Mouse (Mus musculus) lung, embryonic 14.5 days (tissue): ENCODE measurements around the gene Cuzd1. TPM values are rescaled to one million over a fixed set of nuclear protein-coding genes. Genes with fewer than 3 reads are reported as not detected.
A peak's percentile ranks its signal among the peaks of the same experiment; 100 is the strongest.

Experiments used
- ATAC-seq: fragments of 200-750 bp; cut with Nextera tagmentation; 2 replicates; pipeline ENCODE4 v1.8.0; 2017; ENCODE audit warnings: mild to moderate bottlenecking, moderate TSS enrichment, moderate library complexity; ENCODE audit not compliant: insufficient read depth
- DNase-seq: peaks from one replicate; pipeline ENCODE4 v3.0.0-alpha.2; 2015
- H3K27ac ChIP-seq: fragments of 300-500 bp; sonication (generic); 2 replicates; pipeline ENCODE4 v1.5.1; 2014; ENCODE audit warnings: low read depth, mild to moderate bottlenecking, moderate library complexity
- H3K27me3 ChIP-seq: fragments of 300-500 bp; sonication (generic); 2 replicates; pipeline ENCODE4 v1.6.1; 2014; ENCODE audit warnings: low read length, control low read depth; ENCODE audit not compliant: insufficient read depth
- H3K36me3 ChIP-seq: fragments of 300-500 bp; sonication (generic); 2 replicates; pipeline ENCODE4 v1.6.1; 2014; ENCODE audit warnings: control low read depth; ENCODE audit not compliant: insufficient read depth
- H3K4me1 ChIP-seq: fragments of 300-500 bp; sonication (generic); 2 replicates; pipeline ENCODE4 v1.6.1; 2014; ENCODE audit warnings: antibody characterized with exemption, control low read depth; ENCODE audit not compliant: insufficient read depth
- H3K4me2 ChIP-seq: fragments of 300-500 bp; sonication (generic); 2 replicates; pipeline ENCODE4 v1.6.1; 2014; ENCODE audit warnings: mild to moderate bottlenecking
- H3K4me3 ChIP-seq: fragments of 300-500 bp; sonication (generic); 2 replicates; pipeline ENCODE4 v1.5.1; 2014; ENCODE audit warnings: low read depth, low read length
- H3K9ac ChIP-seq: fragments of 300-500 bp; sonication (generic); 2 replicates; pipeline ENCODE4 v1.6.1; 2014
- H3K9me3 ChIP-seq: fragments of 300-500 bp; sonication (generic); 2 replicates; pipeline ENCODE4 v1.6.1; 2016; ENCODE audit warnings: low read depth, low read length, control low read depth
- CTCF ChIP-seq: IDR thresholded peaks from 2 replicates; pipeline ENCODE4 v1.5.1; 2016; ENCODE audit warnings: antibody characterized with exemption, low read depth
- WGBS: fragments of 180-500 bp; shearing (Covaris S2); extraction: QIAGEN DNeasy Blood & Tissue Kit; methylation state at CpG from one replicate; pipeline ENCODE4 v1.1.7; 2014; 5-methylcytosine and 5-hydroxymethylcytosine counted together
- polyA plus RNA-seq: library from polyadenylated mRNA; unstranded; fragments of >200 nt; fragmentation: Nextera tagmentation; extraction: Ambion mirVana; gene quantifications from 2 replicates; pipeline ENCODE4 v1.2.1, GENCODE M21; 2014

Cuzd1 gene
- polyA plus RNA-seq, 1 experiment from 2014 or later: not detected

- Histone ChIP-seq H3K36me3 (no peaks in the 10 kb centered on the region), H3K27me3 (no peaks in the 10 kb centered on the region), H3K4me2 (no peak overlapping the region), H3K27ac (no peak overlapping the region), H3K9ac (no peak overlapping the region), H3K9me3 (no peaks in the 10 kb centered on the region), H3K4me1 (no peaks in the 10 kb centered on the region), H3K4me3 (no peak overlapping the region)
- ATAC-seq (no peak), DNase-seq (no peak)
- no peak for TF ChIP-seq CTCF
- 52% methylated on average over 12 of the region's 12 CpGs for WGBS
Measured at GRCm38 (mm10) chr7:131317587-131317986, 4.5 kb downstream of the Cuzd1 start.

- H3K9me3 ChIP-seq: no peaks in the 10 kb centered on the region
- 75% methylated on average over 7 of the region's 7 CpGs for WGBS
- H3K27me3 ChIP-seq: no peaks in the 10 kb centered on the region
- H3K27ac ChIP-seq: no peak overlapping the region
- H3K9ac ChIP-seq: no peak overlapping the region
- TF ChIP-seq CTCF: no peak
- DNase-seq (no peak), ATAC-seq (no peak)
- no peaks in the 10 kb centered on the region for H3K4me1 ChIP-seq
- no peak overlapping the region for H3K4me3 ChIP-seq
- no peaks in the 10 kb centered on the region for H3K36me3 ChIP-seq
- H3K4me2 ChIP-seq: no peak overlapping the region
Measured at GRCm38 (mm10) chr7:131314493-131314892, 7.6 kb downstream of the Cuzd1 start.

DNA sequence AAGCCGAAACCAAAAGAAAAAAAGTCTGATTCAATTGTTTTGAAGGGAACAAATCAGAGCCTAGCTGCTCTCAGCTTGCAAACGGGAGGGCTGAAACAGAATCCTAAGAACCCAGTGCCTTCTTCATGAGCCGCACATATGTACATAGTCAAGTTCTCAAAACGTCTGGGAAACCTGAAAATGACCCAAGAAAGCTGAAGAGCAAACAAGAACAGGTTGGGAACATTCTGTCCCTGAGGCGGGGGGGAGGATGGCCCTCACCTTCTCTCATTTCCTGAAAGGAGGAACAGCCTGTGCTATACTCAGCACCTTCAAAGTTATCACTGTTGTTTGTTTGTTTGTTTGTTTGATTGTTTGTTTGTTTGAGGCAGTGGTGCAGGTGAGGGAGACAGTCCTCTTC, 15.4 kb downstream of the Cuzd1 start:
- no peak for TF ChIP-seq CTCF
- Histone ChIP-seq H3K4me1 (no peaks in the 10 kb centered on the region), H3K27me3 (no peaks in the 10 kb centered on the region), H3K9ac (no peak overlapping the region), H3K4me3 (no peak overlapping the region), H3K4me2 (no peak overlapping the region), H3K36me3 (no peaks in the 10 kb centered on the region), H3K9me3 (no peaks in the 10 kb centered on the region), H3K27ac (no peak overlapping the region)
- 64% methylated on average over 5 of the region's 5 CpGs for WGBS
- no peak for DNase-seq
- no peak for ATAC-seq

DNA sequence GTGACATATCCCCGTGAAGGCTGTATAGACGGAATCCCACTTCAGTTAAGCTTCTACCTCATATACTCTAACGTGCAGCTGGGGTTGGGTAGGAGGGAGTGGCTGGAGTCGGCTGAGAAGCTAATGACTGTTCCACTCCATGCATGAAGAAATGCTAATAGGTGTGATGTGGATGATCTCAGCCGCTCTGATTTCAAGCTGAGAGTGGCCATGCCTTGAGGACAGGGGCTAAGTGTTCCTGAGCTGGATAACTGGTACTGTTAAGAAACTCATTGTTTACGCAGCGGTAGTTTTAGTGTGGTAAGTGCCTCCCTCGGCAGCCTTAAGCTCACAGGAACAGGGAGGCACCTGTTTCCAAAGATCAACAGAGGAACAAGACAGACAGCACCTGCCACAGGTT, 18.8 kb downstream of the Cuzd1 start:
- Histone ChIP-seq H3K27me3 (no peaks in the 10 kb centered on the region), H3K9me3 (no peaks in the 10 kb centered on the region), H3K4me3 (no peak overlapping the region), H3K4me2 (no peak overlapping the region), H3K9ac (no peak overlapping the region), H3K27ac (no peak overlapping the region), H3K36me3 (no peaks in the 10 kb centered on the region), H3K4me1 (no peaks in the 10 kb centered on the region)
- WGBS: 59% methylated on average over 8 of the region's 8 CpGs
- DNase-seq (peak; percentile 1), ATAC-seq (no peak)
- TF ChIP-seq CTCF: no peak

DNA sequence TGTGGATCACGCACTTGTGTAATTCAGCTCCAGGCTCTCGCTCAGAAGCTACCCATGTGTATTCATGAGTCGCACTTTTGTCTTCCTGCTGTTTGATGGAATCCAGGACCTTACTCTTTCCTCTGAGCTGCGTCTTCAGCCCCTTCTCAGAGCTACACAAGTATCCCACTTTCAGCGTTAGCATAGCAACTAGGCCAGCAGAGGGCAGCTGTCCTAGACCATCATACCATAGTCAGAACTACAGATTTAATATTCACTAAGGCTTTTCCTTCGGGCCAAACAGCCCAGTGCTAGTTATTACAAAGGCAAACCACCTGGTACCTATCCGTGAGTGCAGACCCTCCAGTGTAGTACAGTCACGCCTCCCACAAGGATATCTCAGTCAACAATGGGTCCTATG, 24.9 kb downstream of the Cuzd1 start:
- DNase-seq: peak; percentile 38
- WGBS: 65% methylated on average over 8 of the region's 8 CpGs

DNA sequence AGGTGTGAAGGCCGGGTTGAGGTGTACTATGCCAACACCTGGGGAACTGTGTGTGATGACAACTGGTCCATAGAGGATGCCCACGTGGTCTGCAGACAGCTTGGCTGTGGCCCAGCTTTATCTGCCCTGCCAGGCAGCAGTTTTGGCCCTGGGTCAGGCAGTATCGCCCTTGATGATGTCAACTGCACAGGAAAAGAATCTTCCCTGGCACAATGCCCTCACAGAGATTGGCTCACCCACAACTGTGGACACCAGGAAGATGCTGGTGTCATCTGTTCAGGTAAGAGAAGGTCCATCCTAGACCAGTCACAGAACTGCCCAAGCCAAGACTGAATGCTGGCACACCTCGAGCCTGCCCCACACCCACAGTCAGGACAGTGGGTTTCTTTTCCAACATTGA, 56.2 kb downstream of the Cuzd1 start:
- no peak overlapping the region for H3K4me2 ChIP-seq
- H3K9ac ChIP-seq: no peak overlapping the region
- H3K4me3 ChIP-seq: no peak overlapping the region
- H3K27ac ChIP-seq: no peak overlapping the region
- no peak for TF ChIP-seq CTCF
- no peaks in the 10 kb centered on the region for H3K4me1 ChIP-seq
- H3K9me3 ChIP-seq: no peaks in the 10 kb centered on the region
- no peaks in the 10 kb centered on the region for H3K36me3 ChIP-seq
- ATAC-seq (no peak), DNase-seq (no peak)
- 66% methylated on average over 4 of the region's 4 CpGs for WGBS
- H3K27me3 ChIP-seq: no peaks in the 10 kb centered on the region

More for the DNA sequence above, 24.9 kb downstream of the Cuzd1 start:
- Histone ChIP-seq H3K9me3 (no peaks in the 10 kb centered on the region), H3K4me3 (no peak overlapping the region), H3K27ac (no peak overlapping the region), H3K4me1 (no peaks in the 10 kb centered on the region), H3K4me2 (no peak overlapping the region), H3K9ac (no peak overlapping the region), H3K27me3 (no peaks in the 10 kb centered on the region), H3K36me3 (no peaks in the 10 kb centered on the region)
- ATAC-seq: no peak
- peak; percentile 27; the same call in 1 of the 2 replicates for TF ChIP-seq CTCF

- H3K4me1 ChIP-seq: no peaks in the 10 kb centered on the region
- H3K9ac ChIP-seq: no peak overlapping the region
- no peak for TF ChIP-seq CTCF
- H3K27ac ChIP-seq: no peak overlapping the region
- H3K36me3 ChIP-seq: no peaks in the 10 kb centered on the region
- 85% methylated on average over 4 of the region's 4 CpGs for WGBS
- DNase-seq (no peak), ATAC-seq (no peak)
- no peaks in the 10 kb centered on the region for H3K9me3 ChIP-seq
- H3K27me3 ChIP-seq: no peaks in the 10 kb centered on the region
- no peak overlapping the region for H3K4me2 ChIP-seq
- H3K4me3 ChIP-seq: no peak overlapping the region
Measured at GRCm38 (mm10) chr7:131264251-131264650, 57.8 kb downstream of the Cuzd1 start.

GRCm38 (mm10) chr7:131260946-131261345, 61.1 kb downstream of the Cuzd1 start:
- H3K4me3 ChIP-seq: no peak overlapping the region
- ATAC-seq (no peak), DNase-seq (no peak)
- H3K4me2 ChIP-seq: no peak overlapping the region
- H3K4me1 ChIP-seq: no peaks in the 10 kb centered on the region
- no peaks in the 10 kb centered on the region for H3K9me3 ChIP-seq
- H3K27ac ChIP-seq: no peak overlapping the region
- H3K27me3 ChIP-seq: no peaks in the 10 kb centered on the region
- no peaks in the 10 kb centered on the region for H3K36me3 ChIP-seq
- no peak overlapping the region for H3K9ac ChIP-seq
- no peak for TF ChIP-seq CTCF
- 54% methylated on average over 6 of the region's 6 CpGs for WGBS

Other genes starting within 250 kb of the Cuzd1 start
- gene 4933402N03Rik, start 176.0 kb downstream of the Cuzd1 start, polyA plus RNA-seq: not detected in 2 replicates
- 0.04 TPM in 1 of 2 replicates, not detected in the other for gene 5430419D17Rik, start 147.9 kb downstream of the Cuzd1 start, polyA plus RNA-seq
- gene Fam24b, start 7.2 kb upstream of the Cuzd1 start, polyA plus RNA-seq: not detected in 2 replicates
- not detected in 2 replicates for gene Fam24a, start 11.6 kb upstream of the Cuzd1 start, polyA plus RNA-seq
- 20.0 and 24.3 TPM in 2 replicates for gene 2310057M21Rik, start 40.5 kb upstream of the Cuzd1 start, polyA plus RNA-seq
- gene Pstk, start 48.8 kb upstream of the Cuzd1 start, polyA plus RNA-seq: 63.8 and 66.7 TPM in 2 replicates
- gene Ikzf5, start 88.2 kb upstream of the Cuzd1 start, polyA plus RNA-seq: 20.1 and 20.5 TPM in 2 replicates
- 181 TPM in 2 replicates for gene Acadsb, start 88.3 kb upstream of the Cuzd1 start, polyA plus RNA-seq
- gene Hmx3, start 220.6 kb upstream of the Cuzd1 start, polyA plus RNA-seq: not detected in 2 replicates
- gene Hmx2, start 226.5 kb upstream of the Cuzd1 start, polyA plus RNA-seq: not detected in 2 replicates
- gene Bub3, start 237.9 kb upstream of the Cuzd1 start, polyA plus RNA-seq: 264 and 268 TPM in 2 replicates